8 mouse cellular contexts compared by ENCODE assay signal in the genomic region with DNA sequence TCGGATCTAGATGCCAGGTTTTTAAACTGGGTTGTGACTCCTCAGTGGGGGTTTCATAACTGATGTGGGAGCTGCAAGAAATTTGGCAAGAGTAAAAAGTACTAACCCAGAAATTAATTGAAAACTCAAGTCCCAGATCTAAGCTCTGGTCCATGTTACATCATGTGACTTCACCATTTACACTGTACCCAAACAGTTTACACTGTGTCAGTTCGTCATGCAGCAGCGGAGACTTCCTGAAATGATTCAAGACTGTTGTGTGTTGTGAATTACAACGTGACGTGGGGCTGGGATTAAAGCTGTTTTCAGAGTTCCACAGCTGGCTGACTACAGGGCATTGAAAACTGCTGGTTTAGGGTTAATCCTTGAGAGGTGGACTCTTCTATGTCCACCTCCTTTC. TPM values are rescaled to one million over a fixed set of nuclear protein-coding genes. Genes with fewer than 3 reads are reported as not detected.
DNase-seq lines count a peak whose midpoint lies in the region; ATAC-seq and TF ChIP-seq lines count a peak whose summit lies in the region.

No protein-coding gene starts in this region.

- H3K79me2 ChIP-seq in CH12.LX (replicated peaks; ENCODE audit: control insufficient read depth, extremely low read depth, insufficient read depth, poor library complexity, severe bottlenecking) (peaks cover 8% of the 10 kb centered on the region), macrophage (ENCODE audit: inconsistent target) (peaks cover 32% of the 10 kb centered on the region)

- TF ChIP-seq RAD21 in CH12.LX (IDR thresholded peaks at IDR 0.05; ENCODE audit: low read depth, low read length), result no peak

- H3K4me2 ChIP-seq in CH12.LX (ENCODE audit: insufficient read depth, low read depth, poor library complexity, severe bottlenecking), result peak overlapping the region; percentile 90
- peak overlapping the region; percentile 54 for H3K4me2 ChIP-seq in forebrain, postnatal 0 days (ENCODE audit: low read depth)

- no peak for DNase-seq in CH12.LX (ENCODE audit: extremely low read depth)
- no peak for DNase-seq in forebrain, postnatal 0 days
- DNase-seq in spleen, postnatal 4 days (ENCODE audit: low spot score in 2 of 2), result no peak
- no peak for DNase-seq in adrenal gland, postnatal 10 days
- no peak for DNase-seq in adrenal gland, postnatal 36 days

- no peak overlapping the region for H3K27ac ChIP-seq in CH12.LX (ENCODE audit: insufficient read depth, low read depth)
- no peak overlapping the region for H3K27ac ChIP-seq in forebrain, postnatal 0 days (ENCODE audit: low read depth, low read length)
- H3K27ac ChIP-seq in macrophage, result peak overlapping the region; percentile 59

- dilution Hi-C loops in CH12.LX (cut with MboI; ENCODE audit: extremely low pct_ligation_motif_present, extremely low pct_unique_long_range_greater_than_20kb, low sequenced_read_pairs), result no loop called here

- ATAC-seq in erythroblast, adult 5-6 weeks (replicated peaks; ENCODE audit: low FRiP score, poor library complexity, severe bottlenecking), result no peak
- ATAC-seq in forebrain, postnatal 0 days, result no peak

- in situ Hi-C loops in CH12.LX (cut with MboI; ENCODE audit: low pct_ligation_motif_present, low pct_unique_long_range_greater_than_20kb, low sequenced_read_pairs), result loop anchor here (25.0 kb wide), 1 partner anchor 460 kb away; no protein-coding TSS in a partner anchor

- TF ChIP-seq POLR2A in CH12.LX (IDR thresholded peaks at IDR 0.05; ENCODE audit: low read depth, low read length), result no peak

- H3K36me3 ChIP-seq in erythroblast, embryonic 14.5 days (ENCODE audit: control insufficient read depth), result peaks cover 76% of the 10 kb centered on the region
- peaks cover 31 to 40% of the 10 kb centered on the region in 2 experiments for H3K36me3 ChIP-seq in CH12.LX (replicated peaks in 1 of 2; ENCODE audit: control insufficient read depth in 1 of 2, insufficient read depth in 1 of 2, low read length in 1 of 2)
- peaks cover 24% of the 10 kb centered on the region for H3K36me3 ChIP-seq in forebrain, postnatal 0 days (ENCODE audit: insufficient read depth)
- H3K36me3 ChIP-seq in macrophage (ENCODE audit: inconsistent target), result peaks cover 39% of the 10 kb centered on the region

- no peak for TF ChIP-seq EP300 in CH12.LX (IDR thresholded peaks at IDR 0.05; ENCODE audit: low read length)

- 48% methylated on average over 5 of the region's 5 CpGs for WGBS in forebrain, postnatal 0 days
- WGBS in macrophage (ENCODE audit: missing documents), result 17% methylated on average over 5 of the region's 5 CpGs

- no peaks in the 10 kb centered on the region for H3K27me3 ChIP-seq in erythroblast, embryonic 14.5 days (ENCODE audit: control insufficient read depth)
- no peaks in the 10 kb centered on the region for H3K27me3 ChIP-seq in CH12.LX (replicated peaks)
- no peaks in the 10 kb centered on the region for H3K27me3 ChIP-seq in forebrain, postnatal 0 days (ENCODE audit: insufficient read depth, low read length)

- H3K9me3 ChIP-seq in erythroblast, embryonic 14.5 days (ENCODE audit: control insufficient read depth, low read length), result no peaks in the 10 kb centered on the region
- no peaks in the 10 kb centered on the region for H3K9me3 ChIP-seq in CH12.LX (replicated peaks; ENCODE audit: low read length)
- H3K9me3 ChIP-seq in forebrain, postnatal 0 days (ENCODE audit: low read length), result no peaks in the 10 kb centered on the region

- no peak for TF ChIP-seq CTCF in CH12.LX (conservative IDR thresholded peaks at IDR 0.05 in 1 of 2, IDR thresholded peaks at IDR 0.05 in 1 of 2; ENCODE audit: low read depth in 2 of 2, low read length in 2 of 2)
- no peak for TF ChIP-seq CTCF in forebrain, postnatal 0 days (IDR thresholded peaks at IDR 0.05; ENCODE audit: low read depth)

- peaks cover 70% of the 10 kb centered on the region for H3K4me1 ChIP-seq in erythroblast, embryonic 14.5 days (ENCODE audit: control insufficient read depth)
- H3K4me1 ChIP-seq in CH12.LX (ENCODE audit: control insufficient read depth in 1 of 2, insufficient read depth in 2 of 2), result peaks cover 2 to 17% of the 10 kb centered on the region in 2 experiments; a peak in 2 of 4 replicates
- peaks cover 9% of the 10 kb centered on the region; the same call in 1 of the 2 replicates for H3K4me1 ChIP-seq in forebrain, postnatal 0 days (ENCODE audit: insufficient read depth)

- peak overlapping the region; percentile 85 for H3K9ac ChIP-seq in CH12.LX (ENCODE audit: insufficient read depth, low read depth)
- peak overlapping the region; percentile 84; the same call in 1 of the 2 replicates for H3K9ac ChIP-seq in forebrain, postnatal 0 days

- H3K4me3 ChIP-seq in erythroblast, embryonic 14.5 days (replicated peaks), result peak overlapping the region; percentile 88
- peak overlapping the region; percentile 85 to 99 (median 94) for H3K4me3 ChIP-seq in CH12.LX (replicated peaks in 1 of 3; ENCODE audit: low read depth in 2 of 3, low read length in 2 of 3, poor library complexity in 1 of 3)
- H3K4me3 ChIP-seq in forebrain, postnatal 0 days (ENCODE audit: low read depth, low read length), result peak overlapping the region; percentile 88
- H3K4me3 ChIP-seq in macrophage (ENCODE audit: inconsistent target), result peak overlapping the region; percentile 96

TF ChIP-seq in CH12.LX, 34 proteins besides CTCF, POLR2A, EP300 and RAD21:
- TF ChIP-seq HCFC1 (IDR thresholded peaks at IDR 0.05; ENCODE audit: low read depth, low read length) (no peak), NRF1 (IDR thresholded peaks at IDR 0.05; ENCODE audit: low read depth, low read length) (no peak), NELFE (IDR thresholded peaks at IDR 0.05; ENCODE audit: low read depth, low read length) (no peak), ZKSCAN1 (IDR thresholded peaks at IDR 0.05; ENCODE audit: borderline replicate concordance, low read depth, low read length) (no peak), MEF2A (IDR thresholded peaks at IDR 0.05; ENCODE audit: borderline replicate concordance, low read depth, low read length) (no peak), TCF12 (IDR thresholded peaks at IDR 0.05; ENCODE audit: low read depth, low read length) (no peak), ZNF384 (IDR thresholded peaks at IDR 0.05; ENCODE audit: low read depth, low read length) (no peak), MAZ (IDR thresholded peaks at IDR 0.05; ENCODE audit: low read depth, low read length) (no peak), SIN3A (IDR thresholded peaks at IDR 0.05; ENCODE audit: low read length) (no peak), ZC3H11A (IDR thresholded peaks at IDR 0.05; ENCODE audit: low read depth, low read length) (no peak), MXI1 (IDR thresholded peaks at IDR 0.05; ENCODE audit: low read depth, low read length) (no peak)
TF ChIP-seq in CH12.LX: peak in this region for 0.

RNA-seq across cellular contexts. Expression of gene Bcas2, which starts 1.2 kb away (rescaled TPM):
- polyA plus RNA-seq in erythroblast, embryonic 14.5 days (2012), result 24.7 and 40.9 TPM in 2 replicates
- 26.7 and 42.8 TPM in 2 replicates for total RNA-seq in erythroblast, adult 5-6 weeks (2015; ENCODE audit: low replicate concordance)
- total RNA-seq in erythroblast, adult 5-6 weeks (2017; ENCODE audit: low replicate concordance), result 49.1 and 54.4 TPM in 2 replicates
- total RNA-seq in CH12.LX (2012; rRNA removed), result 65.3 and 77.6 TPM in 2 replicates
- total RNA-seq in CH12.LX (2014; rRNA removed), result 126 and 138 TPM in 2 replicates
- 111 and 130 TPM in 2 replicates for polyA plus RNA-seq in CH12.LX (2012; ENCODE audit: insufficient read length, low read depth)
- total RNA-seq in forebrain, postnatal 0 days (2014; rRNA removed), result 105 and 121 TPM in 2 replicates
- polyA plus RNA-seq in forebrain, postnatal 0 days (2015; fragmentation: Nextera tagmentation; extraction: Ambion mirVana), result 213 and 237 TPM in 2 replicates
- 10 to 100 TPM; 12.3 to 63.5 (median 26.3) TPM for total RNA-seq in macrophage (2018; cell fraction: chromatin; rRNA removed)
- 10 to 100 TPM; 27.8 to 71.7 (median 42.0) TPM for total RNA-seq in macrophage (2018; cell fraction: cytosol; rRNA removed)
- 10 to 100 TPM; 14.1 to 58.1 (median 22.3) TPM for total RNA-seq in macrophage (2018; cell fraction: nucleus; rRNA removed)
- 53.1 to 78.6 TPM (median 54.7 TPM) in 3 replicates for polyA plus RNA-seq in macrophage (2018)
- 10 to 100 TPM; 51.7 to 59.0 TPM for total RNA-seq in adrenal gland, postnatal 10 days (2021)
- total RNA-seq in adrenal gland, postnatal 36 days (2021), result 10 to 100 TPM; 55.9 to 56.4 TPM
